Mouse (Mus musculus): ENCODE results near the gene Cpsf4l.
A peak's percentile ranks its signal among the peaks of the same experiment; 100 is the strongest.

Cpsf4l gene

DNA sequence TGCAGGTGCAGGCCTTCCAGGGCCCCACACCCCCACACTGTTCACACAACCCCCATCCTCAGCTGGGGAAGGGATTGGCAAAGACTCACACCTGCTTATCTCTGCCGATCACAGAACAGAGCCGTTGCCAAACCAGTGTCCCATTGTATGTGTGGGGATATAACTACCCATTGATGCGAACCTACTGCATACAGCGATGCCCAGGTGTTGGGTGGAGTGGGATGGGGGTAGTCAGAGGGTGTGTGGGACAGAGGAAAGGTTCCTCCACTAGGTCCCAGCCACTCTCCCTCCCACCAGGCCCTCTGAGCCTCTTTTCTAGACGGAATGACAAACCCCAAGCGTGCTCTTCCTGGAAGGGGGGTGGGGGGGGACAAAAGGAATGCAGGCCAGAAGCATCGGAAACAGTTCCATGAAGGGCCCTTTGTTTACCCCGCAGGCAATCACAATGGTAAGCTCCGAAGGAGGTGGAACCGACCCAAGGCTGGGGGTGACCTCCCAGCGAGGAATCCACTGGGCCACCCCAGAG is at the start of gene Cpsf4l:
Gene Cpsf4l (minus strand): TSS at position 287 of the 526 bp plus-strand sequence.
- DNase-seq (ENCODE audit: low read depth, low spot score) = peak; percentile 65

DNA sequence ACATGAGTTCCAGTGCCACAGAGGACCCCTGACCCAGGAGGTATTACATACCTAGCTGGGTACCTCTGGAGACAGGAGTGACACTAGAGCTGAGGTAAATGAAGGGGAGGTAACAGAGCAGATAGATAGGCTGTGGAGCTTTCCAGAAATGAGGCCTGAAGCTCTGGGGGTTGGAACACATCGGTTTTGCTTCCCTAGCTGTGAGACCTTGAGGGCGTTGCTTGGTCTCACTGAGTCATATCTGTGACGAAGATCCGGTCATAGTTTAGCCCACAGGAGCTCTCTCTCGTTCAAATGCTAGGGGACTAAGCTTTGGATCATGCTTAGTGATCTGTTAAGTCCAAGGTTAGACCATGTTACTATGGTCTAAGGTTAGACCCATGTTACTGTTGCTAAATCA is 49.0 kb upstream of the Cpsf4l start:
- DNase-seq (ENCODE audit: low read depth, low spot score) = no peak

DNA sequence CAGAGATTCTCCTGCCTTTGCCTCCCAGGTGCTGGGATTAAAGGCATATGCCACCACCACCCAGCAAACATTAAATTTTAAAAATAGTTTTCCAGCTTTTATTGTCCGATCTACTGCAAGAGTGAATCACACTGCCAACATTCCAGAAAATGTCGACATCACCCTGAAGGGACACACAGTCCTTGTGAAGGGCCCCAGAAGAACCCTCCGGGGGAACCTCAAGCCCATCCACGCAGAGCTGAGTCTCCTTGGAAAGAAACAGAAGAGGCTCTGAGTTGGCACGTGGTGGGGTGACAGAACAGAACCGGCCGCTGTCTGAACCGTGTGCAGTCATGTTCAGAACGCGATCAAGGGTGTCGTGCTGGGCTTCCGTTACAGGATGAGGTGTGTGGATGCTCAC is 46.8 kb upstream of the Cpsf4l start:
- DNase-seq (ENCODE audit: low read depth, low spot score) = no peak

- no peak for DNase-seq (ENCODE audit: low read depth, low spot score)
Measured at GRCm38 (mm10) chr11:113755878-113756277, 46.1 kb upstream of the Cpsf4l start.

- no peak for DNase-seq (ENCODE audit: low read depth, low spot score)
Measured at GRCm38 (mm10) chr11:113754845-113755244, 45.0 kb upstream of the Cpsf4l start.

DNA sequence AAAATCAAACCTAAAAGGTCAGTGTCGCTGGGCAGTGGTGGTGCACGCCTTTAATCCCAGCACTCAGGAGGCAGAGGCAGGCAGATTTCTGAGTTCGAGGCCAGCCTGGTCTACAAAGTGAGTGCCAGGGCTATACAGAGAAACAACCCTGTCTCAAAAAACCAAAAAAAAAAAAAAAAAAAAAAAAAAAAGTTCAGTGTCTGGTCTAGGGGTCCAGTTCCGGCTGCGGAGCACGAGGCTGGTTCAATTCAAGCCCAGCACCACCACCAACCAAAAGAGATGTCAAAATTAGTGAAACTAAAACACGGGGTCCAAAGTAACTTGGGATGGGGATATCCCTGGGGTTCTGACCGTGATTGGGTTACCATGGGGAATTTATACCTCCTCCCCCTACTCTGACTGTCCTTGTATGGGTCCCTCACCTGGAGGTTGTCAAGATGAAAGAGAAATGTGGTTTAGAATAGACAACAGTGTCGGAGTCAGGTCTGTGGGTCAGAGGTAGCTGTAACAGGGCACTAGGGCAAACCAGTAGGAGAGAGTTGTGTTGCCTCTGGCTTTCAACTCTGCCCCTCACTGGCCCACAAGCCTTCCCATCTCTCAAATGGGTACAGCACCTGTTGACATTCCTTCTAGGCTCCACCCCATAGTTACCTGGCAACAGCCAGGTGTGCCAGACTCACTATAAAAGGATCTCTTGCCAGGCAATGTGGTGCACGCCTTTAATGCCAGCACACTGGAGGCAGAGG is 43.0 kb upstream of the Cpsf4l start:
- no peak for DNase-seq (ENCODE audit: low read depth, low spot score)

- no peak for DNase-seq (ENCODE audit: low read depth, low spot score)
Measured at GRCm38 (mm10) chr11:113752158-113752661, 42.4 kb upstream of the Cpsf4l start.

DNA sequence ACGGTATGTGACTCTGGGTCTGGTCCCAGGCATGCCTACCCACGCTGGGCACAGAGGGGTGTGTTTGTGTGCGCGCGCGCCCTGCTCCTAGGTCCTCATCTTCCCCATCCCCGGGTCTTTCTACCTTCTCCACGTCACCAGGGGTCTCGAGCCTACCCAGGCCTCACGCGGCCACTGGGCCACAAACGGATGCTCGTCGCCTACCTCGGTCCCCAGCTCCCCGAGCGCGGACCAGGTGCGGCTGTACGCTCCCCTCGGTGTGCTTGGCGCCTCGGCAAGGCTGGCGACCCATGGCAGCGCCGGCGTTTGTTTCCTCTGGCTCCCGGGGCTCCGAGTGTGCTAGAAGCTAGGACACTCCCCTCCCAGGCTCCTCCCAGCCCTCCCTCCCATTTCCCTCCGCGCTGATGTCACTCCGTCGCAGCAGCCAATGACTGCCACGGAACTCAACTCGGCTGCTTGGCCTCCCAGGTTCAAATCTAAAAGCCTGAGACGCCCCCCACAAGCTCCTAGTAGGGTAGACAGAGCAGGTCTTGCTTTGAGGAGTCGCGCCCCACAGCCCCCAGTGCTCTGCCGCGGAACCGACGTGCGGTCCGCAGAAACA is 41.8 kb upstream of the Cpsf4l start, which contains the start of gene Cdc42ep4:
Gene Cdc42ep4 (minus strand): TSS at position 398 of the 601 bp plus-strand sequence.
- DNase-seq (ENCODE audit: low read depth, low spot score) = peak; percentile 92

DNA sequence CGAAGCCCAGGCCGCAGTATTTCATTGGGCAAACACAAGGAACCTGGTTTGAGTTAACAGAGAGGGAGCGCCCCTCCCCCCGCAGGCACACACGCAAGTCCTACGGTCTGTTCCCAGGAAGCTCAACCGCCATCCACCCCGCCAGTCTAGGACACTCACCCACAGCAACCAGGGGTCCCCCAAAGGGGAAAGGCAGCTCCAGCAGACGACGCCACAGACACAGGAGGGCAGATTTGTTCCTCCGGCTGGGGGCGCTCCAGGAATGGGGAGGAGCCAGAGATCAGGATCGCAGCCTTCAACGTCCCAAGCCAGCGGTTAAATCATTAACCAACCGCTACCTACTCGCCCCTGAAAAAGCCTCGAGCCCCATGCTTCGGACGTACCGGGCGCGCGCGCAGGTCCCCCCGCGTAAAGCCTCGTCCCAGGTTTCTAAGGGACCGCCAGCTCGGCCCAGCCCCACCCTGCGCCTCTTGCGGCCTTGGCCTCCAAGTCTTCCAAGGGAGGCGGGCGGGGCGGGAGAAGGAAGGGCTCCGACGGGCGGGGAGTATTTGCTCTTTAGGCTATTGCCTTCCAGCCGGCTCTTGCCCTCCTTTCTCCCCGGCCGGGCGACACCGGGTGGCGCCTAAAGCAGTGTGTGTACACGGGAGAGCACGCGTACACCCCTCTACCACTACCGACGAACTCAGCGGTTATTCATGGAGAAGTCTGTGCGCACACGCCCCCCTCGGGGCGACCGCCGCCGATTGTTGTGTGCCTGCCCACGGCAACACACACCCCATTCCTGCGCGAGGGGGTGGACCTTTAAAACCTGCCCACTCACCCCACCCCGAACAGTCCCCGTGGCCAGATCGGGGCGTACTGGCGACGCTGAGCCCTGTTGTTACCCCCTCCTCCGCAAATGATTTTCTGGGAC is 41.0 kb upstream of the Cpsf4l start:
- peak; percentile 44 for DNase-seq (ENCODE audit: low read depth, low spot score)

DNA sequence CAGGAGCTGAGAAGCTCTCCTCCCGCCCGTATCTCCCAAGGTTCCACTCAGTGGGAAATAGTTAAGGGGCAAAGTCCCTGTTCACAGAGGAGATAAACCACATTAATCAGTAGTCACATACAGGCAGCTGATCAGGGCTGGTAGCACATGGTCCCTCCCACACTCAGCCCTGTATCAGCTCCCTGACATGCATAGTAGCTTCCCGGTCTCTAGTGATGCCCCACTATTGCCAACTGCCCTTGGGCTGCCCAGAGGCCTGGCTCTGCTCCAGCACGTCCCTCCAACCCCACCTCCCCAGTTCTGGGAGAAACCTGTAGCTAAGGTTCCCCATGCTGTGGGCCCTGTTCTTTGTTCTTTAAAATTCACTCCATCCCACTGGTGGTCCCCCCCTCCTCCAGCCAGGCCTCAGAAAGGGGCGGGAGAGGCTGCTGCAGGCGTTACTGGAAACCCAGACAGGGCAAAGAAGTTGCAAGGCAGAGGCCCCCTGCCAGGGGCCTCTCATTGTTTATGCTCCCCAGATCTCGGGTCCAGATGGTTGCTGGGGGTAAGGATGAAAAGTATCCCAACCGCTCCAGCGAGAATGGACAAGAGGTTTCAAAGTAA is 40.0 kb upstream of the Cpsf4l start:
- no peak for DNase-seq (ENCODE audit: low read depth, low spot score)

GRCm38 (mm10) chr11:113748797-113749521 is 39.1 kb upstream of the Cpsf4l start:
- DNase-seq (ENCODE audit: low read depth, low spot score) = no peak

DNA sequence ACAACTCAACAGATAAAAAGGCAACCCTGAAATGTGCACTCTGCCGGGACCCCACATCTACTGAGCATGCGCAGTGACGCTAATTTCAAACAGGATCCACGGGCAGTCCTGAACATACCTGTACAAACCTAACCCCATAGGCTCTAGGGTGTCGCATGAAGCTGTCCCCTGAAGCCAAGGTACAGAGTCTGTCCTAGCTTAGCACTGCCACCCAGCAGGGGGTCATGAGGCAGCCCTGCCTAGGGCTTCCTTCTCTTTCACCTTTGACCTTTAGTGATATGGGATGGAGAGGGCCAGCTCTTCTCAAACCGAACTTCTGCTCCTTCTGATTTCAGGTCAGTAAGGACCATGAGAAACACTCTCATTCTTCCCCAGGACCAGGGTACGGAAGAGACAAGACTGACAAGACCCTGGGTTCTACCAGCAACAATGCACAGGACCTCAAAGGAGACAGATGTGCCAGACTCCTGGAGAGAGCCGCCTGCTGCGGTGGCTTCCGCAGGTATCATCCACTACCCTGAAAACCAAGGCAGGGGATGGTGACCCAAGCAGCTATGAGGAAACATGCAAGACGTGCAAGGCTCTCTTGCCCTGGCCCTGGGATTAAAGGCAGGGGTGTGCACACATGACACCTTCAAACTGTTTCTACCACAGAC is 38.0 kb upstream of the Cpsf4l start:
- no peak for DNase-seq (ENCODE audit: low read depth, low spot score)

DNA sequence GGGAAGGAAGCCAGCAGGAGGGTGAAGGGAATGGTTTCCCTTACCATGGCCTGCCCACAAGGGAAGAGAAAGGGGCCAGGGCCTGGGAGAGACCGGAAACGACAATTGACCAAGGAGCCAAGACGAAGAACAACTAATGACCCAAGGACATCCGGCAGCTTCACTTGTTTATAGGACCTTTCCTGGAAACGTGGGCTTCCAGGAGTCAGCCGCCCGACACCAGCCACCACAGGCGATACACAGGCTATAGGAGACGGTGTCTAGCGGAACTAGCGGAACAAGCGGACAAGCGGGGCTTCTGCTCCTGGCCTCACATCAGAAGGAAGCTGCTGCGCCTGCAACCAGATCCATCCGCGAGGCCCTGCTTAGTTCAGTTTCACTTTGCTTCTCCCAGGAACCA is 37.2 kb upstream of the Cpsf4l start:
- DNase-seq (ENCODE audit: low read depth, low spot score) = peak; percentile 27

DNA sequence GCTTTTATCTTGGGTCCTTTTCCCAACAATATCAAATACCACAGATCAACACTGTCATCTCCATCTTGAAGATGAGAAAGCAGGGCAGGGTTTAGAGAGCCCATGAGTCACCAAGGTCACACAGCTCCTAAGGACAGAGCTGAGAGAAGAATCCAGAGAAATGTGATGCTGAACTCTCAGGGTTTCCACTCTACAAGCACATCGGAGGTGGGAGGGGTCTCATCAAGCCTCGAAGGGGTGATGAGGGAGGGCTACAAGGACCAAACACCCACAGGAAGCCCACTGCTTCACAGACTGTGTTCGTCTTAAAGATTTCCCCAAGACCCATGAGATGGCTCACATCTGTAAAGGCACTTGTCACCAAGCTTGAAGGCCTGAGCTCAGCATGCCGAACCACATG is 36.1 kb upstream of the Cpsf4l start:
- no peak for DNase-seq (ENCODE audit: low read depth, low spot score)

GRCm38 (mm10) chr11:113742998-113743397 is 33.2 kb upstream of the Cpsf4l start:
- DNase-seq (ENCODE audit: low read depth, low spot score) = no peak

DNA sequence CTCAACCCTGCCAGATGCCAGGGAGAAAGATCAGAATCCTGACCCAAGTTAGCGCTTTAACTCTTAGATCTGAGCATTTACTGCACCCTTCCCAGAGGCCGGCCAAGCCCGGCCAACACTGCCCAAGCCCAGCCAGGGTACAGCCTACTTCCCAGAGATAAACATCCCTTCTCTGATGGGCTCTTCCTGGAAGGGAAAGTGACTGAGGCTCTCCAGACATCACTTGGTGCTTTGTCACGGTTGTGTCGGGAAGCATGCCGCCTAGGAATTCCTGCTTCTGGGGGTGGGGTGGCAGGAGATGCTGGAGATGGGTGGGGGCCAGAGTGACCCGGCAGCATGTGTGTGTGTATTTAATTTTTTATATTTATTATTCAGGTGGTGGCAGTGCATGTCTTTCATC is 30.3 kb upstream of the Cpsf4l start:
- DNase-seq (ENCODE audit: low read depth, low spot score) = no peak

DNA sequence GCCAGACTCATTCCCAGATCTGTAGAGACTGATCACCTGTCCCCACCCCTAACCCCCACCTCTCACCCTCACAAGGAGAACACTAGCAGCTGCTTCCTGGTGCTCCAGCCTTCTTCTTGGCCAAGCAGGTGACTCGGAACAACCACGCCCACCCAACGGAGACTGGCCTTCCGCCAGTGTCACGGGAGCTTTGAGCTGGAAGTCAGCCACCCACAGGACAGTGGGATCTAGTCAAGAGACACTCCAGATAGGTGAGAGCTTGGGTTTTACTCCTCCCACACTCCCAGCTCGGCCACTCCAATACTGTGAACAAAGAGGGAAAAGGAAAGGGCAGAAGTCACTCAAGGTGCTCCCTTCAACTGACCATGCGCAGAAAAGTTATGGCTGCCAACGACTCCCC is 29.4 kb upstream of the Cpsf4l start:
- no peak for DNase-seq (ENCODE audit: low read depth, low spot score)

DNA sequence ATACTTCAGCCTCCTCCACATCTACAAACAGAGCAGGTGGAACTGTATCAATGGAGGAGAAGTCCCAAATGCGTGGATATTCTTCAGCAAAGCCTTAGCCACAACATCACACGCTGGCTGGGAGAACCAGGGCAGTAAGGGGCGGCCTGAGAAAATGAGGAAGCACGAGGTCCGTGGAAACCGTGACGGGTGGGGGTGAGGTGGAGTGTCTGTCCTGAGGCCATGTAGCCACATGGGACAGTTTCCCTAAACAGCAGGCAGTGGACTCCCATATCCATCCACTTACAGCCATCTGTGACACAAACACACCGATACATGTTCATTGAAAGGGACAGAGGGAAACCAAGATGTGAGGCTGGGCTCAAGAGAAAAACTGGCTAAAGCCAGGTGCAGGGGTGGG is 28.1 kb upstream of the Cpsf4l start:
- DNase-seq (ENCODE audit: low read depth, low spot score) = no peak

- DNase-seq (ENCODE audit: low read depth, low spot score) = no peak
Measured at GRCm38 (mm10) chr11:113737553-113737854, 27.7 kb upstream of the Cpsf4l start.

- no peak for DNase-seq (ENCODE audit: low read depth, low spot score)
Measured at GRCm38 (mm10) chr11:113736848-113737552, 27.2 kb upstream of the Cpsf4l start.
